Mouse (Mus musculus) CH12.LX (cell line): ENCODE measurements around the gene Car2. TPM values are rescaled to one million over a fixed set of nuclear protein-coding genes. Genes with fewer than 3 reads are reported as not detected.

ENCODE experiments used
- DNase-seq: peaks from one replicate; pipeline ENCODE4 v3.0.0-alpha.2; 2013; ENCODE audit errors: extremely low read depth
- H3K27ac ChIP-seq: 2 replicates; pipeline ENCODE4 v1.5.1; 2012; ENCODE audit warnings: low read depth, mild to moderate bottlenecking, control low read depth, moderate library complexity; ENCODE audit not compliant: insufficient read depth
- H3K27me3 ChIP-seq: replicated peaks from 2 replicates; pipeline ENCODE3; 2012; ENCODE audit warnings: inconsistent platforms
- H3K36me3 ChIP-seq, 2 experiments: replicated peaks in 1 of 2; 2 replicates each; pipeline versions ENCODE3 to v1.6.1; 2012; ENCODE audit warnings: inconsistent platforms in 1 of 2, low read length in 1 of 2, mild to moderate bottlenecking in 1 of 2, mixed read lengths in 1 of 2, moderate library complexity in 1 of 2; ENCODE audit not compliant: control insufficient read depth in 1 of 2, insufficient read depth in 1 of 2
- H3K4me1 ChIP-seq, 2 experiments: 2 replicates each; pipeline ENCODE4 v1.6.1; 2012; ENCODE audit warnings: inconsistent platforms in 1 of 2, moderate library complexity in 1 of 2; ENCODE audit not compliant: insufficient read depth in 2 of 2, control insufficient read depth in 1 of 2
- H3K4me2 ChIP-seq: 2 replicates; pipeline ENCODE4 v1.6.1; 2012; ENCODE audit warnings: low read depth, mild to moderate bottlenecking, control low read depth; ENCODE audit not compliant: poor library complexity, insufficient read depth, severe bottlenecking
- H3K4me3 ChIP-seq, 3 experiments: fragments of 150-350 bp in 1 of 3; sonication (generic) in 1 of 3; replicated peaks in 1 of 3; 2 replicates each; pipeline versions ENCODE3 to v1.5.1; 2011 to 2012; ENCODE audit warnings: low read depth in 2 of 3, low read length in 2 of 3, mild to moderate bottlenecking in 2 of 3, moderate library complexity in 2 of 3, control low read depth in 1 of 3, improper control_type of control experiment in 1 of 3, inconsistent platforms in 1 of 3, mixed read lengths in 1 of 3; ENCODE audit not compliant: poor library complexity in 1 of 3
- H3K79me2 ChIP-seq: replicated peaks from 2 replicates; pipeline ENCODE4 v1.6.1; 2012; ENCODE audit warnings: mild to moderate bottlenecking, moderate library complexity; ENCODE audit not compliant: control insufficient read depth, poor library complexity, insufficient read depth, severe bottlenecking; ENCODE audit errors: extremely low read depth
- H3K9ac ChIP-seq: 2 replicates; pipeline ENCODE4 v1.6.1; 2012; ENCODE audit warnings: low read depth, mild to moderate bottlenecking, control low read depth, moderate library complexity; ENCODE audit not compliant: insufficient read depth
- H3K9me3 ChIP-seq: replicated peaks from 2 replicates; pipeline ENCODE3; 2012; ENCODE audit warnings: low read length, inconsistent platforms, mixed read lengths
- BHLHE40 ChIP-seq: IDR thresholded peaks from 2 replicates; pipeline ENCODE4 v1.6.1; 2011; ENCODE audit warnings: mild to moderate bottlenecking, low read depth, low read length, improper control_type of control experiment
- CHD2 ChIP-seq: IDR thresholded peaks from 2 replicates; pipeline ENCODE4 v1.6.1; 2011; ENCODE audit warnings: low read length, improper control_type of control experiment
- CTCF ChIP-seq, 2 experiments: IDR thresholded peaks in 1 of 2; conservative IDR thresholded peaks in 1 of 2; 2 replicates each; pipeline ENCODE4 v1.5.1; 2011 to 2012; ENCODE audit warnings: low read depth in 2 of 2, low read length in 2 of 2, improper control_type of control experiment in 1 of 2, inconsistent platforms in 1 of 2, mild to moderate bottlenecking in 1 of 2, moderate library complexity in 1 of 2
- ELF1 ChIP-seq: IDR thresholded peaks from 2 replicates; pipeline ENCODE4 v1.6.1; 2014; ENCODE audit warnings: low read depth, mild to moderate bottlenecking, inconsistent platforms, low read length, improper control_type of control experiment
- GABPA ChIP-seq: IDR thresholded peaks from 2 replicates; pipeline ENCODE4 v1.6.1; 2012; ENCODE audit warnings: low read depth, low read length, improper control_type of control experiment, inconsistent platforms; ENCODE audit not compliant: insufficient replicate concordance
- HCFC1 ChIP-seq: IDR thresholded peaks from 2 replicates; pipeline ENCODE4 v1.6.1; 2012; ENCODE audit warnings: low read depth, mild to moderate bottlenecking, inconsistent platforms, low read length, improper control_type of control experiment
- IRF4 ChIP-seq: IDR thresholded peaks from 2 replicates; pipeline ENCODE4 v1.6.1; 2014; ENCODE audit warnings: low read depth, mild to moderate bottlenecking, inconsistent platforms, low read length, improper control_type of control experiment
- JUND ChIP-seq: conservative IDR thresholded peaks from 2 replicates; pipeline ENCODE4 v1.6.1; 2011; ENCODE audit warnings: low read depth, low read length, improper control_type of control experiment
- MAX ChIP-seq: IDR thresholded peaks from 2 replicates; pipeline ENCODE4 v1.6.1; 2011; ENCODE audit warnings: low read length, improper control_type of control experiment
- MXI1 ChIP-seq: IDR thresholded peaks from 2 replicates; pipeline ENCODE4 v1.6.1; 2011; ENCODE audit warnings: mild to moderate bottlenecking, low read depth, low read length, improper control_type of control experiment
- NRF1 ChIP-seq: IDR thresholded peaks from 2 replicates; pipeline ENCODE4 v1.6.1; 2014; ENCODE audit warnings: low read depth, mild to moderate bottlenecking, inconsistent platforms, low read length, improper control_type of control experiment, moderate library complexity
- PAX5 ChIP-seq: IDR thresholded peaks from 2 replicates; pipeline ENCODE4 v1.6.1; 2012; ENCODE audit warnings: low read length, inconsistent platforms, mixed read lengths
- POLR2A ChIP-seq: IDR thresholded peaks from 2 replicates; pipeline ENCODE4 v1.6.1; 2011; ENCODE audit warnings: low read depth, mild to moderate bottlenecking, improper control_type of control experiment, low read length
- POLR2AphosphoS2 ChIP-seq: IDR thresholded peaks from 2 replicates; pipeline ENCODE4 v1.6.1; 2011; ENCODE audit warnings: low read depth, low read length, improper control_type of control experiment
- RAD21 ChIP-seq: IDR thresholded peaks from 2 replicates; pipeline ENCODE4 v1.6.1; 2011; ENCODE audit warnings: low read depth, mild to moderate bottlenecking, low read length, improper control_type of control experiment, moderate library complexity
- SIN3A ChIP-seq: IDR thresholded peaks from 2 replicates; pipeline ENCODE4 v1.6.1; 2012; ENCODE audit warnings: low read length, improper control_type of control experiment, inconsistent platforms
- TCF12 ChIP-seq: IDR thresholded peaks from 2 replicates; pipeline ENCODE4 v1.6.1; 2014; ENCODE audit warnings: low read depth, mild to moderate bottlenecking, inconsistent platforms, low read length, improper control_type of control experiment
- UBTF ChIP-seq: IDR thresholded peaks from 2 replicates; pipeline ENCODE4 v1.6.1; 2012; ENCODE audit warnings: low read depth, mild to moderate bottlenecking, inconsistent platforms, low read length, improper control_type of control experiment, moderate library complexity
- USF1 ChIP-seq: IDR thresholded peaks from 2 replicates; pipeline ENCODE4 v1.6.1; 2014; ENCODE audit warnings: low read depth, mild to moderate bottlenecking, inconsistent platforms, low read length, improper control_type of control experiment
- ZC3H11A ChIP-seq: IDR thresholded peaks from 2 replicates; pipeline ENCODE4 v1.6.1; 2012; ENCODE audit warnings: low read depth, mild to moderate bottlenecking, inconsistent platforms, low read length, improper control_type of control experiment
- ZKSCAN1 ChIP-seq: IDR thresholded peaks from 2 replicates; pipeline ENCODE4 v1.6.1; 2012; ENCODE audit warnings: low read depth, inconsistent platforms, low read length, improper control_type of control experiment, borderline replicate concordance
- ZNF384 ChIP-seq: IDR thresholded peaks from 2 replicates; pipeline ENCODE4 v1.6.1; 2012; ENCODE audit warnings: low read depth, low read length, improper control_type of control experiment, inconsistent platforms
- dilution Hi-C: fragments of 300-500 bp; cut with MboI; formaldehyde crosslinking; loops from 2 replicates; pipeline ENCODE4 v1.14.3; 2020; ENCODE audit warnings: low sequenced_read_pairs; ENCODE audit not compliant: extremely low pct_unique_long_range_greater_than_20kb, extremely low pct_ligation_motif_present
- in situ Hi-C: fragments of 300-500 bp; cut with MboI; formaldehyde crosslinking; loops from 3 replicates; pipeline ENCODE4 v1.14.3; 2019; ENCODE audit warnings: low sequenced_read_pairs, low pct_ligation_motif_present, low pct_unique_long_range_greater_than_20kb, mixed read lengths
- polyA plus RNA-seq: library from polyadenylated mRNA; unstranded; fragments of >175 nt; gene quantifications from 2 replicates; pipeline ENCODE4 v1.2.1, GENCODE M21; 2012; ENCODE audit warnings: low read depth; ENCODE audit not compliant: insufficient read length
- total RNA-seq, 2 experiments: library from RNA; depleted of rRNA; stranded (reverse); fragments of 300-350 nt in 1 of 2; fragments of >200 nt in 1 of 2; gene quantifications; 2 replicates each; pipeline ENCODE4 v1.2.3; 2012 to 2014

The Car2 gene
- total and polyA plus RNA-seq, 3 experiments: 0.16 TPM; not detected in 2

DNA sequence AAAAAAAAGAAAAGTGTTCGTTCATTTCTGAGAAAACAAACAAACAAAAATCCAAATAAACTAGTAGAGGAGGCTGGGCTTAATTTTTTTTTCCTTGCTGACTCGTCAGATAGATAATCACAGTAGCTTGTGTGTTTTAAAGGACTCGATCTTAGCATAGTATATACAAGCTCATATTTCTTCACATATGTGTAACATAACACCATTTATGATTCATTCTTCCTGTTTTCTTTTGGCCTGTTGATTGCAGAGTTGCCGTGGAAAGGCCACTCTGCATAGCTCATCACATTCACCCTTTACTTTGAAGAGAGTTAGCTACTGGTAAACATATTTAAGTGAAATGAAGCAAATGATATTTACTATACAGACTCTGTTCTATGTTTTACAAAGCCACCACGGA is 7.6 kb downstream of the Car2 start:
- H3K9ac ChIP-seq: no peak overlapping the region
- H3K27me3 ChIP-seq: no peaks in the 10 kb centered on the region
- H3K79me2 ChIP-seq: no peaks in the 10 kb centered on the region
- peaks cover 0 to 9% of the 10 kb centered on the region in 2 experiments; a peak in 1 of 4 replicates for H3K4me1 ChIP-seq
- H3K4me2 ChIP-seq: no peak overlapping the region
- dilution Hi-C loops (no loop called here), in situ Hi-C loops (loop anchor here (25.0 kb wide), 1 partner anchor 169 kb away; no protein-coding TSS in a partner anchor)
- TF ChIP-seq UBTF: no peak
- TF ChIP-seq CHD2: no peak
- no peak for TF ChIP-seq RAD21
- no peak for TF ChIP-seq SIN3A
- no peak for TF ChIP-seq MXI1
- TF ChIP-seq ZNF384: no peak
- TF ChIP-seq HCFC1: no peak
- no peak for TF ChIP-seq ZKSCAN1
- no peak for TF ChIP-seq TCF12
- no peak for TF ChIP-seq BHLHE40
- no peak for TF ChIP-seq GABPA
- TF ChIP-seq CTCF (conservative IDR thresholded peaks at IDR 0.05 in 1 of 2, IDR thresholded peaks at IDR 0.05 in 1 of 2; ENCODE audit: low read depth in 2 of 2, low read length in 2 of 2): no peak
- no peak for TF ChIP-seq JUND
- no peak for TF ChIP-seq POLR2AphosphoS2
- no peak for TF ChIP-seq MAX
- no peak for TF ChIP-seq IRF4
- no peak for TF ChIP-seq POLR2A
- TF ChIP-seq PAX5: no peak
- H3K27ac ChIP-seq: no peak overlapping the region
- DNase-seq: no peak
- H3K9me3 ChIP-seq: no peaks in the 10 kb centered on the region
- H3K4me3 ChIP-seq: no peak overlapping the region
- H3K36me3 ChIP-seq: no peaks in the 10 kb centered on the region

GRCm38 (mm10) chr3:14895333-14895732 is 9.3 kb downstream of the Car2 start:
- Histone ChIP-seq H3K9me3 (no peaks in the 10 kb centered on the region), H3K79me2 (no peaks in the 10 kb centered on the region), H3K27ac (no peak overlapping the region), H3K4me2 (no peak overlapping the region), H3K4me3 (no peak overlapping the region), H3K36me3 (no peaks in the 10 kb centered on the region), H3K27me3 (no peaks in the 10 kb centered on the region), H3K4me1 (peaks cover 0 to 2% of the 10 kb centered on the region in 2 experiments; a peak in 1 of 4 replicates), H3K9ac (no peak overlapping the region)
- dilution Hi-C loops (no loop called here), in situ Hi-C loops (loop anchor here (25.0 kb wide), 1 partner anchor 167 kb away; no protein-coding TSS in a partner anchor)
- DNase-seq: no peak
- TF ChIP-seq JUND (no peak), UBTF (no peak), GABPA (no peak), CTCF (conservative IDR thresholded peaks at IDR 0.05 in 1 of 2, IDR thresholded peaks at IDR 0.05 in 1 of 2; ENCODE audit: low read depth in 2 of 2, low read length in 2 of 2) (no peak), ZC3H11A (no peak), ELF1 (no peak), NRF1 (no peak), CHD2 (no peak), USF1 (no peak)
